Mouse (Mus musculus): ENCODE results near the gene Coro2a.

GRCm38 (mm10) chr4:46589946-46590684 lies 11.9 kb downstream of the Coro2a start:
- TF ChIP-seq CHD2 (IDR thresholded peaks at IDR 0.05; ENCODE audit: low read length) (no peak), USF1 (IDR thresholded peaks at IDR 0.05; ENCODE audit: low read depth, low read length) (no peak), MYC (IDR thresholded peaks at IDR 0.05; ENCODE audit: low read depth, low read length) (no peak), KAT2A (conservative IDR thresholded peaks at IDR 0.05; ENCODE audit: low read depth, low read length) (no peak), CTCF (IDR thresholded peaks at IDR 0.05 in 2 of 3, conservative IDR thresholded peaks at IDR 0.05 in 1 of 3; ENCODE audit: control insufficient read depth in 1 of 3, insufficient read depth in 1 of 3, low read depth in 2 of 3, low read length in 3 of 3, poor library complexity in 1 of 3, severe bottlenecking in 1 of 3) (no peak)
